Mouse (Mus musculus) C2C12 (cell line): ENCODE measurements at regions not wholly inside any gene's neighbourhood (a gene's known extent, or its start where the extent isn't known, plus 50 kb on each side); places are given as distances from the start of the nearest gene placed in this dataset.

Experiments used
- CTCF ChIP-seq: IDR thresholded peaks from one replicate; pipeline ENCODE4 v1.5.1; 2011; ENCODE audit not compliant: control insufficient read depth, insufficient read depth, insufficient read length
- FOSL1 ChIP-seq: IDR thresholded peaks from one replicate; pipeline ENCODE4 v1.8.0; 2011; ENCODE audit warnings: mild to moderate bottlenecking, low read length; ENCODE audit not compliant: poor library complexity, insufficient read depth, severe bottlenecking
- MAX ChIP-seq: IDR thresholded peaks from one replicate; pipeline ENCODE4 v1.6.1; 2011; ENCODE audit warnings: mild to moderate bottlenecking, control low read depth
- USF1 ChIP-seq: IDR thresholded peaks from one replicate; pipeline ENCODE4 v1.6.1; 2011; ENCODE audit warnings: low read depth, mild to moderate bottlenecking, control low read depth, moderate library complexity

GRCm38 (mm10) chr5:125968151-125968550 lies 436.6 kb downstream of the Tmem132b start:
- TF ChIP-seq CTCF (no peak), FOSL1 (no peak), MAX (no peak), USF1 (no peak)
